Mouse (Mus musculus): Measurements from ENCODE around the gene Lsamp.

- TF ChIP-seq POLR2A (IDR thresholded peaks at IDR 0.05; ENCODE audit: low read depth, low read length): no peak
- no peak for TF ChIP-seq CTCF (IDR thresholded peaks at IDR 0.05; ENCODE audit: extremely low read depth, insufficient read depth, insufficient read length, insufficient replicate concordance)
These were observed 1887.9 kb downstream of the Lsamp start for GRCm38 (mm10) chr16:41871917-41872593.
